Mouse (Mus musculus) embryonic facial prominence, embryonic 15.5 days (tissue): ENCODE measurements around the gene Cd2ap. TPM values are rescaled to one million over a fixed set of nuclear protein-coding genes. Genes with fewer than 3 reads are reported as not detected.
"Not testable (repeated sequence)": the region's sequence is repeated elsewhere in the genome, so short reads cannot be mapped to it uniquely, and the experiment has no call there.

Source experiments
- ATAC-seq: fragments of 200-750 bp; cut with Nextera tagmentation; 2 replicates; pipeline ENCODE4 v1.8.0; 2017; ENCODE audit warnings: low read depth, moderate TSS enrichment; ENCODE audit not compliant: insufficient number of reproducible peaks, low FRiP score, low TSS enrichment
- H3K27ac ChIP-seq: fragments of 300-500 bp; sonication (generic); replicated peaks from 2 replicates; pipeline ENCODE4 v1.5.1; 2015; ENCODE audit warnings: mild to moderate bottlenecking, inconsistent platforms
- H3K27me3 ChIP-seq: fragments of 300-500 bp; sonication (generic); 2 replicates; pipeline ENCODE4 v1.6.1; 2015; ENCODE audit warnings: inconsistent platforms
- H3K36me3 ChIP-seq: fragments of 300-500 bp; sonication (generic); 2 replicates; pipeline ENCODE4 v1.6.1; 2015; ENCODE audit warnings: mild to moderate bottlenecking, inconsistent platforms
- H3K4me1 ChIP-seq: fragments of 300-500 bp; sonication (generic); 2 replicates; pipeline ENCODE4 v1.6.1; 2015; ENCODE audit warnings: inconsistent platforms
- H3K4me2 ChIP-seq: fragments of 300-500 bp; sonication (generic); replicated peaks from 2 replicates; pipeline ENCODE4 v1.6.1; 2015; ENCODE audit warnings: mild to moderate bottlenecking, inconsistent platforms
- H3K4me3 ChIP-seq: fragments of 300-500 bp; sonication (generic); replicated peaks from 2 replicates; pipeline ENCODE4 v1.5.1; 2015; ENCODE audit warnings: mild to moderate bottlenecking, inconsistent platforms
- H3K9ac ChIP-seq: fragments of 300-500 bp; sonication (generic); 2 replicates; pipeline ENCODE4 v1.6.1; 2015; ENCODE audit warnings: inconsistent platforms
- H3K9me3 ChIP-seq: fragments of 300-500 bp; sonication (generic); replicated peaks from 2 replicates; pipeline ENCODE4 v1.6.1; 2016; ENCODE audit warnings: inconsistent platforms
- WGBS: fragments of 180-500 bp; shearing (Covaris S2); methylation state at CpG from one replicate; pipeline ENCODE4 v1.1.7; 2015; 5-methylcytosine and 5-hydroxymethylcytosine counted together
- polyA plus RNA-seq: library from polyadenylated mRNA; unstranded; fragments of >200 nt; fragmentation: Nextera tagmentation; extraction: Ambion mirVana; gene quantifications from 2 replicates; pipeline ENCODE4 v1.2.1, GENCODE M21; 2015

Gene Cd2ap
- 23.5 and 26.4 TPM in 2 replicates for polyA plus RNA-seq

GRCm38 (mm10) chr17:42876001-42876903 lies at the start of gene Cd2ap:
TSS of gene Cd2ap (minus strand) at chr17:42876665.
- H3K4me1 ChIP-seq: 0 out of 2 replicates have a peak, but pooled peaks cover 12% of the 10 kb centered on the region

GRCm38 (mm10) chr17:42924731-42925130 lies 48.3 kb upstream of the Cd2ap start:
- 86% methylated on average over 5 of the region's 5 CpGs for WGBS
- no peaks in the 10 kb centered on the region for H3K9me3 ChIP-seq
- no peaks in the 10 kb centered on the region for H3K36me3 ChIP-seq
- no peaks in the 10 kb centered on the region for H3K27me3 ChIP-seq
- no peaks in the 10 kb centered on the region for H3K4me1 ChIP-seq
- no peak overlapping the region for H3K4me3 ChIP-seq
- H3K27ac ChIP-seq: no peak overlapping the region
- ATAC-seq: no peak
- no peak overlapping the region for H3K9ac ChIP-seq
- no peak overlapping the region for H3K4me2 ChIP-seq

More at GRCm38 (mm10) chr17:42876001-42876903, at the start of gene Cd2ap:
- Histone ChIP-seq H3K9ac (peak within 1 kb of the TSS; percentile 95), H3K4me2 (peak within 1 kb of the TSS; percentile 67), H3K27ac (peak within 1 kb of the TSS; percentile 95), H3K9me3 (no peaks in the 10 kb centered on the region), H3K27me3 (no peaks in the 10 kb centered on the region), H3K36me3 (no peaks in the 10 kb centered on the region), H3K4me3 (peak within 1 kb of the TSS; percentile 95)
- peak; percentile 96 for ATAC-seq
- WGBS: under 1% methylated on average over 74 of the region's 94 CpGs

- no peaks in the 10 kb centered on the region for H3K9me3 ChIP-seq
- 28% methylated on average over 9 of the region's 9 CpGs for WGBS
- ATAC-seq: no peak
- no peaks in the 10 kb centered on the region for H3K36me3 ChIP-seq
- no peaks in the 10 kb centered on the region; the same call in 1 of the 2 replicates for H3K4me1 ChIP-seq
- no peak overlapping the region for H3K4me3 ChIP-seq
- H3K27ac ChIP-seq: peak overlapping the region; percentile 44; the same call in 1 of the 2 replicates
- no peak overlapping the region for H3K9ac ChIP-seq
- no peaks in the 10 kb centered on the region for H3K27me3 ChIP-seq
- H3K4me2 ChIP-seq: no peak overlapping the region
These were observed 42.3 kb upstream of the Cd2ap start for GRCm38 (mm10) chr17:42918810-42919209.

- H3K9me3 ChIP-seq: no peaks in the 10 kb centered on the region
- no peak overlapping the region for H3K4me2 ChIP-seq
- H3K4me3 ChIP-seq: no peak overlapping the region
- no peaks in the 10 kb centered on the region; the same call in 1 of the 2 replicates for H3K4me1 ChIP-seq
- 79% methylated on average over 7 of the region's 7 CpGs for WGBS
- no peak overlapping the region for H3K27ac ChIP-seq
- no peak overlapping the region for H3K9ac ChIP-seq
- no peak for ATAC-seq
- H3K36me3 ChIP-seq: no peaks in the 10 kb centered on the region
- no peaks in the 10 kb centered on the region for H3K27me3 ChIP-seq
These were observed 38.3 kb upstream of the Cd2ap start for GRCm38 (mm10) chr17:42914726-42915125.

- Histone ChIP-seq H3K9ac (no peak overlapping the region), H3K27ac (no peak overlapping the region), H3K4me2 (no peak overlapping the region), H3K4me3 (no peak overlapping the region), H3K36me3 (no peaks in the 10 kb centered on the region), H3K27me3 (no peaks in the 10 kb centered on the region), H3K4me1 (no peaks in the 10 kb centered on the region), H3K9me3 (no peaks in the 10 kb centered on the region)
- no peak for ATAC-seq
- 68% methylated on average over 6 of the region's 6 CpGs for WGBS
These were observed 35.7 kb upstream of the Cd2ap start for GRCm38 (mm10) chr17:42912193-42912592.

- Histone ChIP-seq H3K9ac (no peak overlapping the region), H3K9me3 (no peaks in the 10 kb centered on the region), H3K27me3 (no peaks in the 10 kb centered on the region), H3K36me3 (no peaks in the 10 kb centered on the region), H3K4me1 (no peaks in the 10 kb centered on the region), H3K27ac (no peak overlapping the region), H3K4me2 (no peak overlapping the region), H3K4me3 (no peak overlapping the region)
- ATAC-seq: no peak
- 77% methylated on average over 3 of the region's 3 CpGs for WGBS
These were observed 34.0 kb upstream of the Cd2ap start for GRCm38 (mm10) chr17:42910476-42910875.

GRCm38 (mm10) chr17:42909376-42909775 lies 32.9 kb upstream of the Cd2ap start:
- no peak overlapping the region for H3K9ac ChIP-seq
- no peak overlapping the region for H3K4me2 ChIP-seq
- H3K9me3 ChIP-seq: no peaks in the 10 kb centered on the region
- ATAC-seq: no peak
- 55% methylated on average over 9 of the region's 9 CpGs for WGBS
- no peaks in the 10 kb centered on the region for H3K4me1 ChIP-seq
- H3K36me3 ChIP-seq: no peaks in the 10 kb centered on the region
- no peak overlapping the region for H3K4me3 ChIP-seq
- H3K27me3 ChIP-seq: no peaks in the 10 kb centered on the region
- no peak overlapping the region for H3K27ac ChIP-seq

- WGBS: 65% methylated on average over 9 of the region's 9 CpGs
- no peaks in the 10 kb centered on the region for H3K27me3 ChIP-seq
- H3K36me3 ChIP-seq: no peaks in the 10 kb centered on the region
- ATAC-seq: no peak
- no peaks in the 10 kb centered on the region for H3K9me3 ChIP-seq
- no peak overlapping the region for H3K9ac ChIP-seq
- H3K27ac ChIP-seq: no peak overlapping the region
- H3K4me1 ChIP-seq: no peaks in the 10 kb centered on the region
- H3K4me2 ChIP-seq: no peak overlapping the region
- H3K4me3 ChIP-seq: no peak overlapping the region
These were observed 32.4 kb upstream of the Cd2ap start for GRCm38 (mm10) chr17:42908744-42909370.

GRCm38 (mm10) chr17:42908136-42908535 lies 31.7 kb upstream of the Cd2ap start:
- H3K4me3 ChIP-seq: no peak overlapping the region
- no peaks in the 10 kb centered on the region for H3K4me1 ChIP-seq
- 80% methylated on average over 3 of the region's 3 CpGs for WGBS
- H3K27ac ChIP-seq: no peak overlapping the region
- no peaks in the 10 kb centered on the region for H3K27me3 ChIP-seq
- no peak overlapping the region for H3K9ac ChIP-seq
- H3K9me3 ChIP-seq: no peaks in the 10 kb centered on the region
- no peaks in the 10 kb centered on the region for H3K36me3 ChIP-seq
- ATAC-seq: no peak
- no peak overlapping the region for H3K4me2 ChIP-seq

- WGBS: 91% methylated on average over 1 of the region's 1 CpGs
- ATAC-seq: not testable (repeated sequence)
These were observed 30.0 kb upstream of the Cd2ap start for GRCm38 (mm10) chr17:42906456-42906855.

GRCm38 (mm10) chr17:42905919-42906318 lies 29.5 kb upstream of the Cd2ap start:
- no peaks in the 10 kb centered on the region for H3K36me3 ChIP-seq
- WGBS: 79% methylated on average over 6 of the region's 6 CpGs
- H3K27me3 ChIP-seq: no peaks in the 10 kb centered on the region
- no peaks in the 10 kb centered on the region for H3K4me1 ChIP-seq
- no peak overlapping the region for H3K4me2 ChIP-seq
- H3K9ac ChIP-seq: no peak overlapping the region
- H3K27ac ChIP-seq: no peak overlapping the region
- H3K4me3 ChIP-seq: no peak overlapping the region
- no peak for ATAC-seq
- H3K9me3 ChIP-seq: no peaks in the 10 kb centered on the region

More at GRCm38 (mm10) chr17:42906456-42906855, 30.0 kb upstream of the Cd2ap start:
- not testable (repeated sequence) for H3K36me3 ChIP-seq, H3K9ac ChIP-seq, H3K27me3 ChIP-seq, H3K4me1 ChIP-seq, H3K27ac ChIP-seq, H3K4me3 ChIP-seq, H3K9me3 ChIP-seq, H3K4me2 ChIP-seq
